Mouse (Mus musculus): ENCODE results near the gene Ndrg4.

Ndrg4 gene

DNA sequence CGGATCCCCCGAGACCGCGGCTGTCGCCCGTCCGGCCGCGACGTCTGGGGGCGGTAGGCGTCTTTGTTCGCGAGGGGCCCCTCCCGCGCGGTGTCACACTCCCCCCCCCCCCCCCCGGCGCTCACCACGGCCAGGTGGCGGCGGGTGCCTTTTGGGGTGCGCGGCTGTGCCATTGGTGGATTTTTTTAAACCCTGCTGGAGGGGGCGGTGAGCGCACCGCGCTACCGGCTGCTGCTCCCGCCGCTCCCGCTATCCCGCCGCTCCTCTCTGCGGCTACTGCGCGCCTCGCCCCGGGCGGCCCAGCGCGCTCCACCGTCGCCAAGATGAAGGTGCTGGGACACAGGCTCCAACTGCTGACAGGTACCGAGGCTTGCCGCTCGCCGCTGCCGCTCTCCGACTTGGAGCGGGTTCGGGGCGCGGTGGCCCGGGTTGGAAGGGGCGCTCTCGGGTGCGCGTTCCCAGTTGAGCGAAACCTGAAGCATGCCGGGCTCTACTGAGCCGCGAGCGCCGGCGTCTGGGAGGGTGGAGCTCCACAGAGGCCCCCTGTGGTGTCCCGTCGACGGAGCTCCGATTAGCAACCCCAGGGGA lies 1.3 kb downstream of the Ndrg4 start:
- no peak for DNase-seq (ENCODE audit: low spot score in 2 of 2)

DNA sequence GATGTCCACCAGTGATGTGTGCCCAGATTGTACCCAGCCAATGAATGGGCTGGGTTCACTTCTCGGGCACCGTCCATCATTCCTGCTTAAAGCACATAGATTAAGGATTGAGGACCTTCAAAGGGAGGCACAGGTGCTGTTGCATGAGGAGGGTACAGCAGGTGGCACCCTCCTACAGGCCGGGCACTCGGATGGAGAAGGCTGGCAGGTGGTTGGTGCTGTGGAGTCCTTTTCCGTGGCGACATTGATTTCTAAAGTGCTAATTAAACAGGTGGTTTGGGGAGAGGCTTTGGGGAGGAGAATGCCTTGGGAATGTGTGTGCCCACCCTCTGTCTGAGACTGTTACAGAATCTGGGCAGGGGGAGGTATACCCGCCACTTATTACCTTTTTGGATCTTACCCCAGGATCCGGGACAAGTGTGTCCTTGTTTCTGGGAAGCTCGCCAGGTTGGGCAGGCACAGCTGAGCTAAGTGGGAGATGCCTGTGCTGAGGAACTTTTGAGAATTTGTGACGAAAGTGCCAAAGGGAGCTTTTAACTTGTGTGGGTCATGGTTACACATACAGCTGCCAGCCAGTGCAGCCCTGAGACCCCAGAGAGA lies 11.4 kb downstream of the Ndrg4 start:
- no peak for DNase-seq (ENCODE audit: low spot score in 2 of 2)

DNA sequence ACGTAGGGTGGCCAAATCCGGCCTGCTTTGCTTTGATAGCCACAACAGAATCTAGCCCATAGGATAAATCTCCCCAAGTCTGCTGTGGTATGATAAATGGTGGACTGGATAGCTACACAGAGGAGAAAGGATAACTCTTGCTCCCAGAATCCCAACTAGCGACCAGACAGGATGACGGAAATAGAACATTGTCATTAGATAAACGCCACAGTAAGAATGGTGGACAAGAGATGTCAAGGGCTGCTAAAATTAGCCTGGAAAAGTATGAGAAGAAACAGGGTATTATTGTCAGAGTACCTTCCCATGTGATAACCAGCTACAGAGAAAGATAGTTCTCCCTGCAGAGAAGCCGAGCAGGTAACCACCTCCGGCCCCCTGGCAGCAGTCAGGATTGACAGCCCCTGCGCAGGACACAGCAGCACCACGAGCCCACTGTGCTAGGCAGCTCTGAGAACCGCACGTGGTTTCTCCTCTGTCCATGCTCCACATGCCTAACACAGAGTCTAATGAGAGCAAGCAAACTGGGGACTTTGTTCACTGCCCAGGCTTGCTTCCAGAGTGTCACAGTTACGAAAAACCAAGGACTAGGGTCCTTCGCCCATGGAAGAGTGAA lies 14.3 kb downstream of the Ndrg4 start:
- no peak for DNase-seq (ENCODE audit: low spot score in 2 of 2)

DNA sequence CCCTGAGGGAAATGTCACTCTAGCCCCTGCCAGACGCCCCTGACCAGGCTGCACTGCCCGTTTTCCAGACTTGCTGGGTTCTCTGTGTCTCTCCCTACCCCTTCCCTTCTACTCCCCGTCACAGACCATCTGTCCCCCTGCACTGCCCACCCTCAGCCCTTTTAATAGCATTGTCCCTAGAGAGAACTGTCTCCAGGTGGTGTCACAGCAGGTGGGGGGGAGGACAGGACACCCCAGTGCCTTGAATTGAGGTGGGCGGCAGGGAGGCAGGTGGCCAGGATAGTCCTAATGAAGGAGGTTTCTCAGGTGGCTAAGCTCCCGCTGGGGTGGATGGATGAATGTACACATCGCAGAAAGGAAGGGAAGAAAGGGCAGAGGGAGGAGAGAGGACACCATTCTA lies 17.9 kb downstream of the Ndrg4 start:
- DNase-seq (ENCODE audit: low spot score in 2 of 2), result no peak

DNA sequence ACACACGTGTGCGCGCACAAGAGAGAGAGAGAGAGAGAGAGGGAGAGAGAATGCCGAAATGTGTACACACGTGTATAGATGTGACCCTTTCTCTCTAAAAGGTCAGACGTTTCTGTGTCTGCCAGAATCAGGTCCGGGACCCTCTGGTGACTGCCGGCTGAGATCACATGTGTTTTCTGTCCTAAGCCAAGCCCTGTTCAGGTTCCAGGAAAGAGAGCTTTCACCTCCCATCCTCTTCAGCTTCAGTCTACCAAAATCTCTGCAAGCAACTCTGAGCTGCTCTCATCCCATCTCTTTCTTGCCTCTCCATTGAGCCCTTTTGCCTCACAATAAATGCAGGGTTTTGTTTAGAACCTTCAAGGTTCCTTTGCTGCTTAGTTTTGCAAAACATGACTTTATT lies 19.9 kb downstream of the Ndrg4 start:
- DNase-seq (ENCODE audit: low spot score in 2 of 2), result no peak

DNA sequence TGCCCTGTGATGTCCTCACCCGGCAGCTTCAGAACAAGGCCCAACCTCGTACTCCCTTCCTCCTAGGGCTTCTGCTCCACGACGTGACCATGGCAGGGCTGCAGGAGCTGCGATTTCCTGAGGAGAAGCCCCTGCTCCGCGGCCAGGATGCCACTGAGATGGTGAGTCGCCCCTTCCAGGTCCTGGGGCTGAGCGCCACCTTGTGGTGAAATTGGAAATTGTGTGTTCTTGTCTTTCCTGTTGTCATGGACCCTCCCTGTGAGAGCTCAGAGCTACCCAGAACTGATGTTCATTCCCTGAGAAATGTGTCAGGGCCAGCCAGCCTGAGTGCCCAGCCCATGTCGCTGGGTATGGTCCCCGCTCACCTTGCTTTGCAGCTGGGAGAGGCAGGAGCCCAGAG lies 20.3 kb downstream of the Ndrg4 start:
- DNase-seq (ENCODE audit: low spot score in 2 of 2), result peak; percentile 91 to 93

DNA sequence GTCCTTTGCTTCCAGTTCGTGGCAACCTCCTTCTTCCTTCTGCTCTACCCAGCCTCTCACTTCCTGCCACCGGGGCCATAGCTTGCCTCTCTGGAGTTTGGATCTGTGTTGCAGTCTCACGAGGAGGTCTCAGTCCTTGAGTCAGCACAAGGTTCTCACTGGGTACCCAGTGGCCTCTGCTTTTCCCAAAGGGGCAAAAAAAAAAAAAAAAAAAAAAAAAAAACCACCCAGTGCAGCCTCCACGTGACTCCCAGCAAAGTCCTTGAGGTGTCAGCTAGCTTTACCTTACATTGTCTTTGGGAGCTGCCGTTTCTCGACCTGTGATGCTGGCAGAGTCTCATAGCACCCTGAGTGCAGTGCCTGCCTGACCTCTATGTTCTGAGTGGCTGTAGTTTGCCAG lies 21.4 kb downstream of the Ndrg4 start:
- no peak for DNase-seq (ENCODE audit: low spot score in 2 of 2)

DNA sequence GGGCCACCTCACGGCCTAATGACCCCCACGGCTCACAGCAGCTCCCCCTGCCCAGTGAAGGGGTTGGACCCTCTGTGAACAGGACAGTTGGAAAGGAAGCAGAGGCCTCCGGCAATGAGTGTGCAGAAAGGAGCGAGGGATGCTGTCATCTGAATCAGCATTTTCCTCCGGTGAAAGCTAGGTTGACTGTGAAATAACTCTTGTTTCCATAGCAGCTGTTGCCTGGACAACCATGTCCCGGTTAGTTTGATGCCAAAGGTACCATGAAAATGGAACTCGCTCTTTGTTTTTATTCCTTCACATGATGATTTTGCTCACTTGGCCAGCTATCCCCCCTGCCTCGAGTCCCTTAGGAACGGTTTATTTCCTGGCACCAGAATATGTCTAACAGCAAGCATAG lies 23.5 kb downstream of the Ndrg4 start:
- peak in 1 of 2 experiments; percentile 30 for DNase-seq (ENCODE audit: low spot score in 2 of 2)

DNA sequence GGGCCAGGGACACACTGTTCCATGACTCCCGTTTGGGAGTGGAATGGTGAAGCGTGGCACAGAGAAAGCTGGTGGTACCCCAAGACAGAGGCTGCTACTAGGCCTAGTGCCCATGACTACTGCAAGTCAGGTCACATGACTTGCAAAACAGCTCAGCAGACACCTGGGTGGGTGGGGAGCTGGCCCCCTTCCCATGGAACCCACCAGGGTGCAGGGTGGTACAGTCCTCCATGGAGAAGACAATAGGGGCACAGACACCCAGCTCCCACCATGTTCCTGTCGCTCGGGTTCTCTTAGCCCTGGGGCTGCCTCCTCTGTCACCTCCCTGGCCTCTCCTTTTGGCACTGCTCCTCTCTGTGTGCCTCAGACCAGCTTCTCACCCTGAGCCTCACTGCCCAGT lies 25.0 kb downstream of the Ndrg4 start:
- DNase-seq (ENCODE audit: low spot score in 2 of 2), result peak in 1 of 2 experiments; percentile 14

DNA sequence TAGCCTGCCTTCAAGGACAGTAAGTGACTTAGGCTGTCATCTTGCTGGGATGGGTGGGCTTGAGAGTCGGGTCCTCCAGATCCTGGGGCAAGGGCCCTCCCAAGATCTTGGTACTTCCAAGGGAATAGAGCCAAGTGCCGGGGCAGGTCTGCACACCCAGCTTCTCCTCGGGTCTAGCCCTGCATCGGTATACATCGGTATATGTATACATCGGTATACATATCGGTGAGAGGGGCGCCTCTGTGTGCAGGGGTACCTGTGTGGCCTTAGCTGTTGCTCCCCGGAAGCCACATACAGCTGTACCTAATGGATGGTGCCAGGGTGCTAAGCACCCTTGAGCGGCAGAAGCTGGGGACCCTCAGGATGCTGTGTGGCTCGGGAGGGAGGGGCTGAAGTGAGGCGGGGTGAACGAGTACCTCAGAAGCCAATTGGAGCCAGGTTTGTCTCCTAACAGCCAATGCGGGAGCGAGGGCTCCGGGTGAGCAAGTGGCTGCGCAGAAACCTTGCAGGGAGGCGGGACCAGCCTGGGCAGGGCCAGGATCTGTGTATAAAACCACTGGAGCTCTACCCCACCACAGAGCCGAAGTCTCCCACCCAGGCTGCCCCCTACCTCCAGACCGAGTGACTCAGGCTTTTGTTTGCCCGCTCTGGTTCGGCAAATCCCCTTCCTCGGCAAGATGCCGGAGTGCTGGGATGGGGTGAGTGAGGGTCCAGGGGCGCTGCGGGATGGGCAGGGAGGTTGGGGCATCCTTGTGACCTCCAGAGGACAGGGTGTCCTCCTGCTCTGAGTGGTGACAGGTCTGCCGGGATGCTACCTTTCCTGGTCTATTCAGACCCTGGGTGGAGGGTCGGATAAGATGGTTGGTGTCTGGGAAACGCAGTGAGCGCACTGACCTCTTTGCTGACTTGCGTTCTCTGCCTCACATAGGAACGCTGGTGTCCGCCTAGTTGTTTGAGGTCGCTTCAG lies 26.0 kb downstream of the Ndrg4 start:
- DNase-seq (ENCODE audit: low spot score in 2 of 2), result peak; percentile 71 to 84

DNA sequence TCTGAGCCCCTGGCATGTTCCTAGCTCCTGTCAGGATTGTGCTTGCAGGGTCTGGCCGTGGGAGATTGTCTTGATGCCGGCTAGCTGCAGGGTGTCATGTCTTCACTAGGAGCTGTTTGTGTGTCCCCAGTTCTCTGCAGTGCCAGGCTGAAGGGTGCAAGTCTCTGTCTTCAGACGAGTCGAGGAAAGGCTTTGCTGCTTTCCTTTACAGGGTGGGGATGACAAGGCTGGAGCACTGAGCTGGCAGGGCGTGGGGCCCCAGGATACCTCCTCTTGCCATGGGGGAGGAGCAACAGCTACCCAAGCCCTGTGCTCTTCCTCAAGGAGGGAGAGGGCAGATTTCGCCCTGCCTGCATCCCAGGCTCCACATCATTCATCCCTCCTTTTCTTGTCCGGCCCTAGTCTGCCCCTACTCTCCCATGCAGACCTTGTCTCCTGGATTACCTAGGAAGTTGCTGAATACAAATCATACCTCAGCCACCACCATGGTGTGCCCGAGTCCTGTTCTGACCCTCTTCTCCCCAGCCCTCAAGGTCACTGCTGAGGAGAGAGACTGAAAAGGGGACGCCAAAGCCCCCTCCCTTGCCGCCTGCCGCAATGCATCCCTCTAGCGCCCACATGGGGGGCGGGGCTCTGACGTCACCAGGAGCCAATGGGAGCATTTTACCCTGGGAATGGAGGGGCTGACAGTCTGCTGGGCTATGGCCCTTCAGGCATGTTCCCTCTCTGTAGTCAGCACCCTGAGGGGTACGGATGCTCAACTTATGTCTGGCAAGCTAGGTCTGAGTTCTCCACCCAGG lies 26.9 kb downstream of the Ndrg4 start:
- DNase-seq (ENCODE audit: low spot score in 2 of 2), result peak; percentile 57 to 82

DNA sequence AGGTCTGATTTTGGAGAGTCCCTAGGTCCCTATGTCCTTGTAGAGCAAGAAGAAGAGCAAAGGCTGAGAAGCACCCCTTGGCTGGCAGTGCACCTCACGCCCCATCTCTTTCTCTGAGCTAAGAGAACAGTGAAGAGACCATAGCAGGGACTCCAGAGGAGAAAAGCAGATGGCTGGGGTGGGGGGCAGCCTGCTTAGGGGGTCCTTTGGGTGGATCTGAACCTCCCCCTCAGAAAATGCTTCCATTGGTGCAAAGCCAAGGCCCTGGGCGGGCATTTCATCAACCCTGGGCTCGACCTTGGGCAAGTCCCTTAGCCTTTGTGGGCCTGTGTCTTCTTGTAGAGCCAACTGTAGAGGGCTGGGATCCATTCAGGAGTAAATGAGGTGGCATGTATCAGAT lies 27.8 kb downstream of the Ndrg4 start:
- peak in 1 of 2 experiments; percentile 16 for DNase-seq (ENCODE audit: low spot score in 2 of 2)

DNA sequence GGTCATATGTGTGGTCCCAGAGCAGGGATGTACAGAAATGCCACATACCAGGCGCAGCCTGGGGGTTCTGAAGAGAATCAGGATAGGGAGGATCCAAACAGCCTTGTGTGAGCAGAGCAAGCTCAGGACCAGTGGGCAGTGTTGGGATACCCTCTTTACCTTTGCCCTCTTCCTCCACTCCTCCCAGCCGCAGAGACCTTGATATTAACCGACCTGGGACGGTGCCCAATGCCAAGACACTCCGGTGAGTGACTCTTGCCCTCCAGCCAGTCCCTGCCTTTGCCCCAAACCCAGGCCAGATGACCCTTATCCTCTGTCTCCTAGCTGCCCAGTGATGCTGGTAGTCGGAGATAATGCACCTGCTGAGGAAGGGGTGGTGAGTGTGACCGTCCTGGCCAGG lies 32.8 kb downstream of the Ndrg4 start:
- no peak for DNase-seq (ENCODE audit: low spot score in 2 of 2)

DNA sequence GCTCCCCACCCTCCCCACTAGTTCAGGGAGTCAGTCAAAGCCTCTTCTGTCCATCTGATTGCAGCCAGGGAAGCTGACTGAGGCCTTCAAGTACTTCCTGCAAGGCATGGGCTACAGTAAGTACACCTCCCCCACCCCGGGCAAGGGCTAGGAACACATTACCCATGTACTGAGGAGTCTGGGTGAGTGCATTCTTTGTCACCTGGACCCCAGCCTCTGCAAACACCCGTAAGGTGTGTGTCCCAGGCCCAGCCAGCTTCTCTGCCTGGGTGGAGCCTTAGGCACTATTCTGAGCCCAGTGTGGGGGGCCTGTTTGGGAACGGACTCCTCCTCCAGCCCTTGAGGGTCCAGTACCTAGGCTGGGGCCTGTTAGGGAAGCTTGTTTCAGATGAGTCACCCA lies 34.2 kb downstream of the Ndrg4 start:
- no peak for DNase-seq (ENCODE audit: low spot score in 2 of 2)

DNA sequence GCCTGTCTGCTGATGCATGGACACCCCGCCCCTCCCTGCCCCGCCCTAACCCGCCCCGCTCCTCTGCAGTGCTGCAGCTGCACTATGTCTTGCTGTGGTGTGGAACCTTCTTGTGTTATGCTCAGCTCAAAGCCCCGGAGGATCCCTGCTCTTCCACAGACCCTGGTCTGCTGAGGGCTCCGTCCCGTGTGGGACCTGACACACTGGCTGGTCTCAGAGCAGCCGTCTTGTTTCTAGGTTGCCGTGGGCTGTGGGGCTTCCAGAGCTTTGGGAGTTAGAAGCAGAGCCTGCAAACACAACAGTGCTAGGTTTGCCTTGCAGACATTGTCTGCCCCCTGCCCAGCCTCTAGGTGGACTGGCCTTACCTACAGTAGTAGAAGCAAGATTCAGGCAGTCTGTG lies 35.6 kb downstream of the Ndrg4 start:
- DNase-seq (ENCODE audit: low spot score in 2 of 2), result no peak

DNA sequence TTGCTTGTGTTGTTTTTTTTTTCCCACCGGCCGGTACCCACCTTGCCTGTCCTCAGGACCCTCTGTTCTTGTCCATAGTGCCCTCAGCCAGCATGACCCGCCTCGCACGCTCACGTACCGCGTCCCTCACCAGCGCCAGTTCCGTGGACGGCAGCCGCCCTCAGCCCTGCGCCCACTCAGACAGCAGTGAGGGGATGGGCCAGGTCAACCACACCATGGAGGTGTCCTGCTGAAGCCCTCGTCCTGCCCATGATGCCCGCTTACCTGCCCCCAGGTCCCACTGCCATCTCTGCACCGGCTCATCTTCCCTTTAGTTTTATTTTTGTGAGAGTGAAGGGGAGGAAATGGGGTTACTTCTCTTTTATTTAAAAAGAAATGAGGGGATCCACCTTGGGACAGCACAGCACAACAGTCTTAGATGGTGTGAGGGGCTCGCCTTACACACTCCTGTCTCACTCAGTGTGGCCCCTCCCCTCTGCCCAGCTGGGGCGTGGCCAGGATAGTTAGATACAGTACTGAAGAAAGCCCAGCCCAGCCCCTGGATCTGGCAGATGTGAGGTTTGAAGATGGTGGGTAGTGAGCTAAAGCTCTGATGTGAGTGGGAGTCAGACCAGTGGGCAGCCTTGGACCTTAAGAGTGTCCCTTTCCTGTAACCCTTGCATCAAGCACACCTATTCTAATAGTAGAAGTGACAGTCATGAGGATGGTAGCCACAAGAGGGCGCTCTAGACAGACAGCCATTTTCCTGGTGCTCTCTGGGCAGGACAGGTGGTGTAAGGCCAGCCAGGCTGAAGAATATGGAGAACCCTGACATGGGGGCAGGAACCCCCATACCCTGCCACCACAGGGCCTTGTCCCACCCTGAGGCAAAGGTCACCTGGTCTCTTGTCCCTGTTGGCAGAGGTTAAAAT lies 36.6 kb downstream of the Ndrg4 start:
- DNase-seq (ENCODE audit: low spot score in 2 of 2), result peak in 1 of 2 experiments; percentile 69

DNA sequence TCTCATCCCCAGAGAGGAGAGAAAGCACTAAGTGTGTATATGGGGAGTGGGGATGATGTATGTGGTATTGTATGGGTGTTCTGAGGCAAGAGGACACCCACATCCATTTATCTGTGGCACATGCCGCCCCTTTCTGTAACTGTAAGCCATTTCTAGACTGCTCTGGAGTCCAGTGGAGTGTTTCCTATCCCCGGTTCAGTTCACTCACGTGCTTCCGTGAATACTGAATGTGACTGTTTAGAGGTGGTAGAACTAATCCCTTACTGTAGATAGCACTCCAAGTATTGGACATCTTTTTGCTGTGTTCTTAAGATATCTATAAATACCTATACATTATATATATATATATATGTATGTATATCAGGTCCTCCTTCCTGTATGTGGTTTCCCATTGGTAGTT lies 37.6 kb downstream of the Ndrg4 start:
- DNase-seq (ENCODE audit: low spot score in 2 of 2), result no peak

DNA sequence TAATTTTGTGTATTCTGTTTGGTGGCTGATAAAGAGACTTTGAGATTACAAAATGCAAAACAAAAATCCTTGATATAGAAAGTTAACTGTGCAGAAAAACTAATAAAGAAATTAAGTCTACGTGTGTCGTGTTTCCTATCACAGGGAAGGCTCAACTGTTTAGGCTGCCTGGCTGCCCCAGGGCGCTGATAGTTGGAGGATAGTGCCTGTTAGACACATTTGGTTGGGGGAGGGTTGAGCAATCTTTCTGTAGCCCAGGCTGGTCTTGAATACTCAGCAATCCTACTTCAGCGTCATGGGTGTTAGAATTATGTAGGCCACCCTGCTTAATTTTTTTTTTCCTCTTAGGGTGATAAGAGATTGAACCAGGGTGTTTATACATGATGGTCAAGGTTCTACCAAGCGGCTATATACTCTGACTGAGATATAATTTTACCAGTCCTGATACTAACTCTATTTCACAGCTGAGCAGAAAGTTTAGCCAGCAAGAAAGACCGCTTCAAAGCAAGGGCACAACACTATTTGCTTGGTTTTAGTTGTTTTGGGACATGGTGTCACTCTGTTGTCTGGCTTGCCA lies 38.1 kb downstream of the Ndrg4 start:
- DNase-seq (ENCODE audit: low spot score in 2 of 2), result no peak

DNA sequence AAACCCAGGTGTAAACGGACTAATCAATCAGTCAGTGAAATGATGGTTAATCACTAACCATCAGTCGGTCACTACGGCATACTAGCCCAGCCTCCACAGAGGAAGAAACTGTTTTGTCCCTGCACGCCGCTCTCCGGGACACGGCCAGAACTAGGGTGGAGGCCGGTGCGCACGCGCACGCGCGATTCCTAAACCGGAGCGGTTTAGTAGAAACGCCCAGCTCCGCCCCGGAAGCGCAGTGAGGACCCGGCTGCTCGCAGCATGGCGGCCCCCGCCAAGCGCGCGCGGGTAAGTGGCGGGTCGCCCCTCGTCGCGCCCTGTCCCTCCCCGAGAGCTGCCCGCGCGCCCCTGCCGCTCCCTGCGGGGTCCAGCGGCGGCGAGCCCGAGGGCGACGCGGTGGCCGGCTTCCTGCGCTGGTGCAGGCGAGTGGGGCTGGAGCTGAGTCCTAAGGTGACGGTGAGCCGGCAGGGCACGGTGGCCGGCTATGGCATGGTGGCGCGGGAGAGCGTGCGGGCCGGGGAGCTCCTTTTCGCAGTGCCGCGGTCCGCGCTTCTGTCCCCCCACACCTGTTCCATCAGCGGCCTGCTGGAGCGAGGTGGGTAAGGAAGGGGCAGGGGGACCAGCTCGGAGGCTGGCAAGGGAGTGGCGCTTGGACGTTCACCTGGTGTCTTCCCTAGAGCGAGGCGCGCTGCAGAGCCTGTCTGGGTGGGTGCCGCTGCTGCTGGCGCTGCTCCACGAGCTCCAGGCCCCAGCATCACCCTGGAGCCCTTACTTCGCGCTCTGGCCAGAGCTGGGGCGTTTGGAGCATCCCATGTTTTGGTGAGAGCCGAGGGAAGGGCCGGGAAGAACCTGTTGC lies 39.1 kb downstream of the Ndrg4 start, which contains the start of gene Setd6:
Gene Setd6, plus strand, starts transcription at position 206 of the 856 bp plus-strand sequence.
- peak; percentile 60 to 79 for DNase-seq (ENCODE audit: low spot score in 2 of 2)
